Mouse (Mus musculus): ENCODE results near the gene Lpxn. TPM values are rescaled to one million over a fixed set of nuclear protein-coding genes. Genes with fewer than 3 reads are reported as not detected.

Lpxn gene
- total RNA-seq, 2 experiments from 2014 or later = 1.5 to 1.9 TPM

DNA sequence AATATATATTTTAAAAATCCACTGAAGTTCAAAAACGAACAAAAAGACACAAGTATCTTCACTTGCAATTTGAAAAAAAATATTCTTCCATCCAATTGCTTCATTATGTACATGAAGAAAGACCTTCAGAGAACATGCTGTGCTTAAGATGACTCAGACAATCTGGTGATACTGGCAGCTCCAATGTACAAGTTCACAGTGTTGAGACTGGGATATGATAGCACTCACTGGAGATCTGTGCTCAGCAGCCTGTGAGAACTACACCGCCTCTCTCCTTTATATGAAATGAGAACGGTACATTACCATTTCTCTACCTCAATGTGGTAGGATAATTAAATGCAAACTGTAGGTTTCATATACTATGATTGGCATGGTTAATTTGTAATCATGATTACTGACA, 6.8 kb downstream of the Lpxn start:
- no peak for DNase-seq (ENCODE audit: low spot score in 2 of 2)

DNA sequence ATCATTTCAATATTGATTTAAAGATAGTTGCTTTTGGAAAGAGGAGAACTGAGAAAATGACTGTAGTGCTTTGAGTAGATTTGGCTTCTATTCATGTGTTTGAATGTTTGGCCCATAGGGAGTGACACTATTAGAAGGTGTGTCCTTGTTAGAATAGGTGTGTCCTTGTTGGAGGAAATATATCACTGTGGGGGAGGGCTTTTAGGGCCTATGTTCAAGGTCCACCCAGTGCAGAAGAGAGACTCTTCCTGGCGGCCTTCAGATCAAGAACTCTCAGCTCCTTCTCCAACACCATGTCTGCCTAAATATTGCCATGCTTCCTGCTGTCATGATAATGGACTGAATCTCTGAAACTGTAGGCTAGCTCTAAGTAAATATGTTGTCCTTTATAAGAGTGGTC, 8.2 kb downstream of the Lpxn start:
- DNase-seq (ENCODE audit: low spot score in 2 of 2) = no peak

DNA sequence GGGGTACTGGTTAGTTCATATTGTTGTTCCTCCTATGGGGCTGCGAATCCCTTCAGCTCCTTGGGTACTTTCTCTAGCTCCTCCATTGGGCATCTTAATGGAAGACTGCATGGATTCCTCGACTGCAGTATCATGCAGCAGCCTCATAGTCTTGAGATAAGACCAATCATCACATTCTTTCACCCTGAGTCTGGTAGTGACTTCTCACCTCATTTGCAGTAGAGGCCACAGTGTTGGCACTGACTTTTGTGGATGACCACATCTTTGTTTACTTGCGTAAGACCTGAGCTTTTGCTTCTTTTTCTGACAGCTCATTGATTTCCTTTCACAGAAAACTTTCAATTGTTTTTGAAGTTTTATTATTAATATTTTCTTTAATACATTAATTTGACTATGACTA, 9.7 kb downstream of the Lpxn start:
- no peak for DNase-seq (ENCODE audit: low spot score in 2 of 2)

DNA sequence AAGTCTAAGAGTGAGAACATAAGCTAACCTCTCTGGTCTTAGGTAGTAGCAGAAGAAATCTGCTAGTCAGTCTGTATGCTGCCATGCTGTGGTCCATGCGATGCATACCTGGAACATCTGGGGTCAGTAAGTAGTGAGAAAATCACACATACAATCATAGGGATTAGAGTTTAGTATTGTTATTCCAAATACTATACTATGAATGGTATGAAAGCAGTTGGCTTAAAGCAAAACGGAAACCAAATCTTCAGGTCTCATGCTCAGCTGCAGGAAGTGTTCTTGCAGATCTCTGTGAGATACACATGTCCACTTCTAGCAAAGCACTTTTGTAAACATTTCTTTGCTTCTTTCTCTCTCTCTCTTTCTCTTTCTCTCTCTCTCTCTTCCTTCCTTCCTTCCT, 10.2 kb downstream of the Lpxn start:
- no peak for DNase-seq (ENCODE audit: low spot score in 2 of 2)

DNA sequence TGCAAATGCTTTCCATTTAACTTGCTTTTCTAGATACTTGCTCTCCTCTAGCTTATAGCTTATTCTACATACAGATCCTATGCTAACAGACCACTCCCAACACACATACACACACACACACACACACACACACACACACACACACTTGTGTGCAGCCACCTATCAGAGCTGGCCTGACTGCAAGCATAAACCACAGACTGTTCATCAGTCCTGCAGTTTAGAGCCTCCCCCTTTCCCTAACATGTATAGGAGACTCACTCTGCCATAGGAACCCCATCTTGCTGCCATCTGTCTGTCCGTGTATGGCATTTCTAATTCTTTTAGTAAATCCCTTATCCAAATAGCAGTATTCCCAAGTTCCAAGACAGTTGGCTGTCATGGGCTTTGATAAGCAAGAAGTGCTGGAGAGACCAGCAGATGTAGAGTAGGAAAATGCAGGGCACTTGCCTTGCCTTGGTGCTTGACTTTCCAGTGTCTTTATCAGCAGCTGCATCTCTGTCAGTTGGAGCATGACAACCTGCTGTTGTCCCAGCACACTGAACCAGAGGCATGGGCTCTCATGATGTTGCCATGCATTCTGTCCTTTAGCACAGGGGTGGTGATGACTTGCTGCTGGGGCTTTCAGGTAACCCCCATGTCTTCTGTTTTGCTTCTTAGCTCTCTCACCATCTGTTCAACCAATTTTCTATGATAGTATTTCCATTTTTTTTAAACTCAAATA, 16.8 kb downstream of the Lpxn start:
- no peak for DNase-seq (ENCODE audit: low spot score in 2 of 2)

DNA sequence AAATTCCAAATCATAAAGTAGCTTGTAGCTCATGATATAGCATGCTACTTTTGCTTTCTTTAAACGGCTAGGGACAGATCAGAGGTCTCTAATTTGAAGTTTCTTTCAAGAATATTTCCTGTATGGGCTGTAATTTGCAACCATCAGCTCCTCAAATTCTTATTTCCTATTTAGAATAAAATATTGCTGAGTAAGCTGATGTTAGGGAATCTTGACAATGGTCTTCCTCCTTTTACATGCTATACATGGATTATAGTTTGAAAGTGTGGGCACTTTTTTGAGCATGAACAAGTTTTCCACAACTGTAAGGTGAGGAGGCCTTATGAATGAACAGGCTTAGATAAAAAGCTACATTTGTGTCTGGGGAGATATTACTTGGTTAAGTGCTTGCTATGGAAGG, 17.9 kb downstream of the Lpxn start:
- no peak for DNase-seq (ENCODE audit: low spot score in 2 of 2)

DNA sequence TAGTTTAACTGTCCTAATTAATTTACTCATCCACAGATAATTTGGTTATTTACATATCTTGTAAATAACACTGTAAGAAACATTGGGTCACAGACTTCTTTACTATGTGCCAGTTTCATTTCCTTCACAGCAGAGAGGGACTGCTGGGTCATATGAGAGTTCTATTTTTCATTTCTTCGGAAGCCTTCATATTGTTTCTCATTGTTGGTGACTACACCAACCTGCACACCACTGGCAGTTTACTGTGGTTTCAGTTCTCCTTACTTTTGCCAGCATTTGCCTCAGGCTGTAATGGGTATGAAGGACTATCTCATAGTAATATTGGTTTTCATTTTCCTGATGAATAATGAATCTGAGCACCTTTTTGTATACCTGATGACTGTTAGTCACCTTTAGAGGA, 22.5 kb downstream of the Lpxn start:
- DNase-seq (ENCODE audit: low spot score in 2 of 2) = no peak

DNA sequence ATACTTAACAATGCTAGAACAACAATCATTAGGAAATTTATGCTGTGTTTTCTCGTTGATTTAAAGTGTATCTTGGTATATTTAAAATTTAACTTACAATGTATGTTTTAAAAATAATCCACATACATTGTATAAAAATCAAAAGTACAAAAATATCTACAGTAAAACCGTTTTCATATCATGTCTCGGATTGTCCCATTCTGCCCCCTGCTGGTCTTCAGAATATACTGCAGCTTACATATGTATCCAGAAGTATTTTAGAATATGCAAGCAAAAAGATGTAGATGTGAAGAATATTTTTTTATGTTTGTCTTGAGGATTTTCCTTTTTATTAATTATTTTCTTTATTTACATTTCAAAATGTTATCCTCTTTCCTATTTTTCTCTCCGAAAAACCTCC, 24.4 kb downstream of the Lpxn start:
- no peak for DNase-seq (ENCODE audit: low spot score in 2 of 2)

DNA sequence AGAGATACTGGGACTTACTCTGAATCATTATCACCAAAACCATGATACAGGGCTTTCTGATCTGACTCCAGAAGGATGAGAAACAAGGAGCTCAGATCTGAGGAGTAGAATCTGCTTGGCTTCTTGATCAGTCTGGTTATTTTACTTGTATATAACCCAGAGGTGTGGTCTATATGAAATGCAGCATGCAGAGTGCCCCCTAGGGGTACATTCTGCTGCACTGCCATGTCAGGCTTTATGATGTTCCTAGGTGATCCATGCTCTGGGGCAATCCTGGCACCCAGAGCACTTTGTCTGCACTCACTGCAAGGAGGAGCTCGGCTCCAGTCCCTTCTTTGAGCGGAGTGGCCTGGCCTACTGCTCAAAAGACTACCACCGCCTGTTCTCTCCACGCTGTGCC, 28.6 kb downstream of the Lpxn start:
- DNase-seq (ENCODE audit: low spot score in 2 of 2) = no peak

DNA sequence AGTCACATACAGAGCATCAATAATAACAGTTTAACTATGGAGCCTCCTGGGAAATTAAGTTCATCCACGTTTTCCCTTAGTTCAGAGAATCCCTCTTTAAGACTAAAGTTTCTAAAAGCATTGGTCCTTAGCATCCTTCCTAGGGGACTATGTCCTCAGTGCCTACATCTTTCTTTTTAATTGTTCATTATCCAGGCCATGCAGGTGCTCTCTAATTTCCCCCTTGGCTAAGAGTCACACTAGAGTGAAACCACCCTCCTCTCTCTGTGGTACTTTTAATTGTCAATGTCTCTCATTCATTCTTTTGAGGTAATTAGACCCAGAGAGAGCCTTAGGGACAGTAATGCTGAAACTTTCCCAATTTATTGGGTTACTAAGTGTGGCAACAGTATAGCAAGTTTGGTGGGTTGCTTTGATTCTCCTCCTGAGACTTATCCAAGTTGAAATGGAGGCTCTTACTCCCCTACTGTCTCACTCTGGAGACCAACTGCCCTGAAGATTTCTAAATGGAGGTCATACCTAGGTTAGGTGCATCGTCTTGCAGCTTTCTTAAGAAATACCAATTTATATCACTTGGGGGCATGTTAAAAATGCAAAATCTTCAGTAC, 34.9 kb downstream of the Lpxn start:
- no peak for DNase-seq (ENCODE audit: low spot score in 2 of 2)

DNA sequence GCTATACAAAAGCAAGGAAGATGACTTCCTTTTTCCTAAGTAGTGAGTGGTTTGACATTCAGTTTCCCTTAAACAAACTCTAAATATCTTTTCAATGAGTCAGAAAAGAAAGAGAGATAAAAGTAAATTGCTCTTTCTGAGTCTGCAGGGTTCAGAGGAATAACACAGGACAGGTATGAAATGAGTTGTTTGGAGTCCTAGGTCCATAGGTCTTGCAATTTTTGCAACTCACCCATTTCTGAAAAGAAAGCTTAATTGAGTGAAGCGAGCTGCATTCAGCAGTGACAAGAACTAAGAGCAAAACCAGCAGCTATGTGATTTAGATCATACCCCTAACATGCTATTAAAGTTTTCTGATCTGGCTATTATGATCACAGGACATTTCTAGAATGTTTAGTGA, 35.6 kb downstream of the Lpxn start:
- no peak for DNase-seq (ENCODE audit: low spot score in 2 of 2)

DNA sequence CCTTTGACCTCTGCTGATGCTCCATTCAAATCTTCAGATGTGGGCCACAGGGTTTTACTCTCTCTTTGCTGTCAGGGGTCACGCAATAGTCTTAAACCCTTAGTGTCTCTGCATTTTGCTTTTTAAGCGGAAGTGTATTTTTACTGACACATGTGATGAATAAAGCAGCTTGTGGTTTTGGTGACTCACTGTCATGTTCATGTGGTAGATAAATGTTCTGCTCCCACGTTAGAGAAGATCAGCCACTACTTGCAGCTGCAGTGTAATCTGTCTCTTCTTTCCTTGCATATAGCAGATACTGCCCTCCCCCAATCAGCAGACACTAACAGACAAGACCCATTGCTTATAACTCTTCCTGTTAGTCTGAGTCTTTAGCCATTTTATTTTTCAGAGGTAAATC, 37.6 kb downstream of the Lpxn start:
- no peak for DNase-seq (ENCODE audit: low spot score in 2 of 2)

DNA sequence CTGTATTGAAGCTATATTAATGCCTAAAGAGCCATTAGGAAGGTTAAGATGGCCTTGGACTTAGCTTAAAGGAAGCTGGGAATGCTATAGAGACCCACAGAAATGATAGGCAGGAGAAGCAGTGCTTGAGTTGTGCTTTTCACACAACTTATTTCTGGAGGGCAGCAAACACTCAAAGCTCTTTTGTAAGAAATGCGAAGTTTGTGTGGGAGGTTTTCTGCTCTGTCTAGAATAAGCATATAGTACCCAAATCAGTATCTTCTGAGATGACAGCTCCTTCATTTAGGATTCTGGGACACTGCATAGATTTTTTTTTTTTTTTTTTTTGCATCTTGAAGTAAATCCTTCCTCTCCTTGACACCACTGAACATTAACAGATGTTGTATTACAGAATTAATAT, 42.5 kb downstream of the Lpxn start:
- no peak for DNase-seq (ENCODE audit: low spot score in 2 of 2)

DNA sequence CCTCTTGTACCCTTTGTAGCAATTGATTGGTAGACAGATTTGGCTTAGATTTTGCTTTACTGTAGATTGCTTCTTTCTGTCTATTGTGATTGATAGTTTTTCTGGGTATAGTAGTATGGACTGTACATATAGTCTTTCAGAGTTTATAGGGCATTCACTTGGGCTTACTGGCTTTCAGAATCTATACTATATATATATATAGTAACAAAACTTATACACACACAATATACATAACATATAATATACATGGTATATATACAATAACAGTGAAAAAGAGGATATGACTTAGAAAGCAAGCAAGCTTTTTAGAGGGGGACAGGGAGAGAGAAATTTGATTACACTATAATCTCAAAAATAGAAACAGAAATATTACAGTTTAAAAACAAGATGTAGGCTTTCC, 50.4 kb downstream of the Lpxn start, which contains the start of gene Gm5244:
Gene Gm5244, plus strand, starts transcription at position 301 of the 400 bp plus-strand sequence.
- no peak for DNase-seq (ENCODE audit: low spot score in 2 of 2)

DNA sequence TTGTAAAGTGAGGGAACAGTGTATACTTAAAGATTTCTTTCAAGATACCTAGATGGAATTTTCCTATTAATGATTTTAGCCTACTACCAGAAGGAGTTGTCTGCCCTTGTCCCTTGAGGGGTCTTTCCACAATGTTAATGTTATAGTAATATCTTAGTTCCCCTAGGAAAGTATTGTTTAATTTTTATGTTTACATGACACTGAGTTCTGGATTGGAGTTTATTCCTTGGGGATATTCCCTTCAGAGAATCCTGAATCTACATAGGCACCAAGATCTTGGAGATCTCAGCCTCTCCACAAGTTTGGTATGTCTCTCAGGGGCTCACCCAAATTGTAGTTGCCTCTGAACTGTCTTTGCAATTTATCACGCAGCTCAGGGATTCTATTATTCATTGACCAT, 61.0 kb downstream of the Lpxn start, which contains the start of gene Olfr1444:
Gene Olfr1444, plus strand, starts transcription at position 301 of the 400 bp plus-strand sequence.
- no peak for DNase-seq (ENCODE audit: low spot score in 2 of 2)

Other genes with a start within 250 kb of the Lpxn start
- 1 to 10 TPM in 1 of 2 experiments, not detected in 1; 1.0 TPM for gene Gm4952, start 196.2 kb upstream of the Lpxn start, total RNA-seq (2021)
- gene Glyat, start 162.9 kb upstream of the Lpxn start, total RNA-seq (2021) = not detected
- gene Olfr1442, start 125.8 kb upstream of the Lpxn start, total RNA-seq (2021) = not detected
- not detected for gene Olfr1443, start 118.1 kb upstream of the Lpxn start, total RNA-seq (2021)
- under 1 TPM in 1 of 2 experiments, not detected in 1; 0.49 TPM for gene Keg1, start 100.4 kb upstream of the Lpxn start, total RNA-seq (2021)
- 1 to 10 TPM; 2.6 to 3.8 TPM for gene Cntf, start 30.6 kb upstream of the Lpxn start, total RNA-seq (2021)
- gene Zfp91, start 67 bp upstream of the Lpxn start, total RNA-seq (2021) = 10 to 100 TPM; 62.2 to 71.0 TPM
- gene Gm5244, start 50.5 kb downstream of the Lpxn start, total RNA-seq (2021) = not detected
- gene Olfr1444, start 61.1 kb downstream of the Lpxn start, total RNA-seq (2021) = not detected
- gene Olfr1445, start 87.7 kb downstream of the Lpxn start, total RNA-seq (2021) = not detected
- not detected for gene Olfr1446, start 97.3 kb downstream of the Lpxn start, total RNA-seq (2021)
- not detected for gene Olfr1447, start 107.5 kb downstream of the Lpxn start, total RNA-seq (2021)
- not detected for gene Olfr1448, start 128.2 kb downstream of the Lpxn start, total RNA-seq (2021)
- not detected for gene Olfr1449, start 134.6 kb downstream of the Lpxn start, total RNA-seq (2021)
- gene Olfr1450, start 154.1 kb downstream of the Lpxn start, total RNA-seq (2021) = not detected
- gene Olfr1451, start 198.8 kb downstream of the Lpxn start, total RNA-seq (2021) = not detected
- not detected for gene Olfr1453, start 232.1 kb downstream of the Lpxn start, total RNA-seq (2021)